Mouse (Mus musculus) erythroid progenitor cell, adult 5-6 weeks (primary cell): ENCODE data around the gene Phlpp1. TPM values are rescaled to one million over a fixed set of nuclear protein-coding genes. Genes with fewer than 3 reads are reported as not detected.

ENCODE experiments used
- ATAC-seq: replicated peaks from 2 replicates; pipeline ENCODE4 v1.8.0; 2016; ENCODE audit warnings: moderate number of reproducible peaks, mild to moderate bottlenecking, moderate TSS enrichment, inconsistent platforms; ENCODE audit not compliant: poor library complexity, low FRiP score, severe bottlenecking
- total RNA-seq, 2 experiments: library from RNA; stranded (forward) in 1 of 2; stranded (reverse) in 1 of 2; fragments of 150-400 nt in 1 of 2; fragments of 186-747, 209-891 nt in 1 of 2; gene quantifications; 2 replicates each; pipeline versions ENCODE4 v1.2.3 to v1.2.4; 2015 to 2017; ENCODE audit warnings: low replicate concordance in 2 of 2

Gene Phlpp1
- total RNA-seq (2015; ENCODE audit: low replicate concordance) (11.5 and 17.6 TPM in 2 replicates), total RNA-seq (2017; ENCODE audit: low replicate concordance) (5.5 and 14.7 TPM in 2 replicates)

DNA sequence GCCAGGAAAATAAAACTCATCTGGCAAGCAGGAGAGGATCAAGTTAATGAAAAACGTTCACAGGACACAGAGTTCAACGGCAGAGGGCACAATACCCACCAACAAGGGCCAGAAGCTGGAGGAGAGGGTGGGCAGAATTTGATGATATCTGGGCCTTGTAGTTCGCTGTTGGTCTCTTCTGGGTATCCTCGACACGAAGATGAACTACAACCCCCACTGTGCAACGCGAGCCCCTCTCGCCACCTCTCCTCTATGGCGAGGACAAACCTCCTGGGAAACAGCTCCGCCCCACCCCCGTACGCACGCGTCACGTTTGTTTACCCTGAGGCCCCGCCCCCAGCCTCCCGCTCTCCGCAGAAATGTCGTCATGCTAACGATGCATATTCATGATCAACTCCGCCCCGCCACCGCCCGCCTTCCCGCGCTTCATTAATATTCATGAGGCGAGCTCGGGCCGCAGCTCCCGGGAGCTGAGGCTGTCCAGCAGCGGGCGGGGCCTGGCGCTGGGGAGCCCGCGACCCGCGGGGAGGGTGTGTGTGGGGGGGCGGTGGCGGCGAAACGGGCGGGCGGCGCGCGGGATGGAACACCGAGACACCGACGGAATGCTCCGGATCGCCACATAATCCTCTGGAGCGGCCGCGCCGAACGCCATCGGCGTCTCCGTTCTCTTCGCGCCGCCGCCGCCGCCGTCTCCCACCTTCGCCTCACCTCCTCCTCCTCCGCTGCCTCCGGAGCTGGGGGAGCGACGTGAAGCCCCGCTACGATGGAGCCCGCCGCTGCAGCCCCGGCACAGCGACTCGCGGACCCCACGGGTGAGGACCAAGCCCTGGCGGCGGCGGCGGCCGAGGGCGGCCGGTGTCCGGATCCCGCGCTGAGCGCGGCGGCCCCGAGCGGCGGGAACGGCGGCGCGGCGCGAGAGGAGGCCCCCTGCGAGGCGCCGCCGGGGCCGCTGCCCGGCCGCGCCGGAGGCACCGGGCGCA is at the start of gene Phlpp1:
Phlpp1 (plus strand) TSS at position 512 of the 980 bp plus-strand sequence.
- ATAC-seq, result peak; percentile 97

DNA sequence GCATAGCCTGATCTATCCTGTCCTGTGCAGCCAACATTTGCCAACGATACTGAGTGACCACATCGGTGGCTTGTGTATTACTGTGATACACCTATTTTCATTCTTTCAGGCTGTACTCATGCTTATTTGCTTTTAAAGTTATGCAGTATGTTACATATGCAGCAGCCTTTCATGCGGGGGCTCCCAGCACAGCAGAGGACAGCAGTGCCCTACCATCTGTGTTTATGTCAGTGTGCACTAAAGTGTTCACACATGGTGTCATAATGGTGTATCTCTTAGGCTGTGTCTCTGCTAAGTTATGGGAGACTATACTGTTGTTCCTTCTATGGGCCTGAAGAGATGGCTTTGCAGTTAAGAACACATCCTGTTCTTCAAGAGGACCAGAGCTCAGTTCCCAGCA is 45.0 kb upstream of the Phlpp1 start:
- no peak for ATAC-seq

DNA sequence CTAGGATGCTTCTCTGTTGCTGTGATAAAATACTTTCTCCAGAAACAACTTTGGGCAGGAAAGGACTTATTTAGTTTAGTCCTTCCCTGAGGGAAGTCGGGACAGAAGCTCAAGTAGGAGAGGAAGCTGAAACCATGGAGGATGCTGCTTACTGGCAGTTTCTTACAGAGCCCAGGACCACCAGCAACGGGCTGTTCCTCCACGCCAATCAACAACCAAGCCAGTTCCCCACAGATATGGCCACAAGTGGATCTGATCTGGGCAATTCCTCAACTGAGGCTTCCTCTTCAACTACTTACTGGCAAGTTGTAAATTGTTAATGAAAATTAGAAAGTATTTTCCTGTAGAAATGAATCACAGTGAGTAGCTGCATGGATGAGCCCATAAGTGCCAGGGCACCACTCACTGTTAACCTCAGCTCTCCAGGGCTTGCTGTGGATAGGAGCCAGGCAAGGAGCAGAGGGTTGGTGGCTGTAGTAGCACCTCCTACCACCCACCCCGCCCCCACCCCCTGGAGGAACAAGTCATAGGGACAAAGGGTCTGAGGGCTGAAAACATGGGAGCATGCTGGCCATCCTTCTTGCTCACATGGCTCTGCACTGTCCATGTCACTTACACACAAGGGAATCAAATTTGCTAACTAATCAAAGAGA is 39.7 kb upstream of the Phlpp1 start:
- no peak for ATAC-seq

DNA sequence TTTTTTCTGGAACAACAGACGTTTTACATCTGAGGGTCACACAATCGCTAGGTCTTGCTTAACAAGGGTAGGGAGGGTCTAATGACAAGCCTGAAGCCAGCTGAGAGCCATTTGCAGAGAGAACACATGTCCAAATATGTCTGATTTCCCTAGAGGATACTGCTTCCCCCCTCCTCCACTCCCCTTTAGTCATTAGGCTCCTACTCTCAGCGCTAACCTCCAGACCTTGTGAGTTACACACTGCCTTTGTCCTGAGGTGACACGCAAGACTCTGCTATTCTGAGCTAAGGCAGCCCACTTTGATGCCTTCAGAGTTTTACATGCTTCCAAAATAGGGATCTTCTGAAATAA is 39.2 kb upstream of the Phlpp1 start:
- ATAC-seq, result no peak

DNA sequence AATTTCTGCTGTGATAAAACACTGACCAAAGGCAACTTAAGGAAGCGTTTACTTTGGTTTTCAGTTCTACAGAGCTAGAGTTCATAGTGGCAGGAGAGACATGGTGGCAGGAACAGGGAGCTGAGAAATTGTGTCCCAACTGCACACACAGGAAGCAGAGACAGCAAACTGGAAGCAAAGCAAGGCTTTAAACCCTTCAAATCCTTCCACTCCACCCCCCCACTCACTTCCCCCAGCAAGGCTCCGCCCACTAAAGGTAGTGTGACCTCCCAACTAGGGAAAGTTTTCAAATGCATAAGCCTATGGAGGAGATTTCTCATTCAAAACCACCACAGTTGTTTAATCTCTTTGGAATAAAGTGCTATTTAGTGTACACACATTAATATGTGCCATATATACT is 32.9 kb upstream of the Phlpp1 start:
- ATAC-seq, result no peak

DNA sequence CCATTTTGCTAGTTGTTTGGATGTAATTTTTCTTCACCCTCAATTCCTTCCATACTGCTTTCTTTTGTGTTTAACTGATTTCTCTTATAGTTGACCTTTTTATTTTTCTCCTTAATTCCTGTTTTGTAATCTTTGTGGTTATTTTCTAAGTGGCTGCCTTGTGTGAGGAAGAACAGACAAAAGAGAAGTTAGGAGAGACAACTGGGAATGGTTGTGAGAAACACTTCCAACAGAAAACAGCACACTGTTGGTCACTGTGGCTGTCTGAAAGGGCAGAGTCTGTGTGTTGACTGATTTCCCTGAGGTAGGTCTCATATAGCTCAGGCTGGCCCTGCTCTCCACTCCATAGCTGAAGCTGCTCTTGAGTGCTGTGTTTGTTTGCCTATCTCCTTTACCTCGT is 32.4 kb upstream of the Phlpp1 start:
- ATAC-seq, result no peak

DNA sequence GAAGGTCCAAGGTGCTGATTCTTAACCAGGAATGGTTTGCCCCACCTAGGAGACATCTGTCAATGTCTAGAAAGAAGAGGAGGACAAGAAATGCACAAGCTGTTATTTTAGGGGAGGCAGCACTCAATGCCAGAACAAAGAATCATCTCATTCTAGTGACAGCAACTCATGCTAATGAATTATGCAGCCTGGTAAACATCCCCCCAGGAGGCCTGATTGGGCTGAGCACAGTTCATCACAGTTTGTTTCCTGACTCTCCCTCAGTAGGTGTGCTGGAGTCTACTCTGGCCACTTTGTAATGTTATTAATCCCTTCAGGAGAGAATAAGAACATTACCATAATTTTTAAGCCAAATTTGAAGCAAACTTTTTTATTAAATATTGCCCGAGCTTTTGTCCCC is 29.5 kb upstream of the Phlpp1 start:
- no peak for ATAC-seq

DNA sequence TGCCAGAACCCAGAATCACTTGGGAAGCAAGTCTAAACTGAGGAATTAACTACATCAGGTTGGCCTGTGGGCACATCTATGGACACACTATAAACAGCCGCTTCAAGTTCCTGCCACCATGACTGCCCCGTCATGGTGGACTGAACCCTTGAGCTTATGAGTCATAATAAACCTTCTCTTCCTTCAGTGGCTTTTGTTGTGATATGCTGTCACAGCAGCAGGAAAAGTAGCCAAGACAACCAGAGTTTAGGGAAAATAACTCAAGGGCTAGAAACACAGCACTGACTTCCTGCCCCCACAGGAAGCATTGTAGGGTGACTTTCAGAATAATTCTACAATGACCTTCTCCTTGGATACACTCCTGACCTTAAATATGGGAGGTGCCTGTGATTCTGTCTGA is 27.0 kb upstream of the Phlpp1 start:
- ATAC-seq, result no peak

DNA sequence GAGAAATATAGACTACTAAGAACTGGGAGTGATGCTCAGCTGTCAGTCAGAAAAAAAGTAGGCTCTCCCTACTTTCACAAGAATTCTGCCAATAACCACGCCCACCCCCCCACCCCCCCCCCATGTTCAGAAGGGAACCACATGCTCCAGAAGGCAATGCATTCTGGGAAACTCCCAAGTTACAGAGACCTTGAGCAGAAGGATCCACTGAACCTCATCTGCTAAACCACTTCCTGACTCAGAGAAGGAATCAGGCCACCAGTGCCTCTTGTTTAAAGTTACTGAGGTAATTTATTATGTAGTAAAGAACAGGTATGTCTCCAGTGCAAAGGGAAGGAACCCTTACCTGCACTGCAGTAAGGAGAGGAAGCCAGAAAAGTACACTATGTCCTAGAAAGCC is 26.5 kb upstream of the Phlpp1 start:
- ATAC-seq, result no peak

DNA sequence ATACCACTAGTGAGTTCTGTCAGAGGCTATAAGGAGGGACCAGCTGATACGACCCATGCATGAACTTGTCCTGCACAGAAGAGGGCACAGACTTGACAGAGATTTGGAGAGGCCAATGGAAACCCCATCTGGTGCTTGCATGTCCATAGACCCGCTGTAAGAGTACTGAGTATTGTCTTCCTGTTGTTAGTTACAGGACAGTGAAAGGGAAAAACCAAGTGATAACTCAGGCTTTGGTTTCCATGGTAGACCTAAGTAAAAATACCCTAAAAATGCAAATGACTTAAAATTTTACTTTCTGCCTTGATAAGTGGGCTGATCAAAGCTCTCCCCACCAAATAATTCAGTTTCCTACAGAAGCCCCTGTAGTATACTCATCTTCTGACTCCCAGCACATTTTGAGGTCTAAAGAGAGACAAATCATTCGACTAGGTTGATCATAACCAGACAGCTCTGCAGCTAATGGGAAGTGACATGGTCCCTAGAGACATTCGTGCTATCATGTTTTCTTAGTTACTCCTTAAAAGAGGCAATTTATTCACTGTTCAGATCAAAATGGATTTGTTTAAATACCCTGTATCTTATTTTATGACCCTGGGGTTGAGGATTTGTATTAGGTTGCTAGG is 25.9 kb upstream of the Phlpp1 start:
- 0 out of 2 replicates have a peak, but pooled peaks have one; percentile 10 for ATAC-seq

DNA sequence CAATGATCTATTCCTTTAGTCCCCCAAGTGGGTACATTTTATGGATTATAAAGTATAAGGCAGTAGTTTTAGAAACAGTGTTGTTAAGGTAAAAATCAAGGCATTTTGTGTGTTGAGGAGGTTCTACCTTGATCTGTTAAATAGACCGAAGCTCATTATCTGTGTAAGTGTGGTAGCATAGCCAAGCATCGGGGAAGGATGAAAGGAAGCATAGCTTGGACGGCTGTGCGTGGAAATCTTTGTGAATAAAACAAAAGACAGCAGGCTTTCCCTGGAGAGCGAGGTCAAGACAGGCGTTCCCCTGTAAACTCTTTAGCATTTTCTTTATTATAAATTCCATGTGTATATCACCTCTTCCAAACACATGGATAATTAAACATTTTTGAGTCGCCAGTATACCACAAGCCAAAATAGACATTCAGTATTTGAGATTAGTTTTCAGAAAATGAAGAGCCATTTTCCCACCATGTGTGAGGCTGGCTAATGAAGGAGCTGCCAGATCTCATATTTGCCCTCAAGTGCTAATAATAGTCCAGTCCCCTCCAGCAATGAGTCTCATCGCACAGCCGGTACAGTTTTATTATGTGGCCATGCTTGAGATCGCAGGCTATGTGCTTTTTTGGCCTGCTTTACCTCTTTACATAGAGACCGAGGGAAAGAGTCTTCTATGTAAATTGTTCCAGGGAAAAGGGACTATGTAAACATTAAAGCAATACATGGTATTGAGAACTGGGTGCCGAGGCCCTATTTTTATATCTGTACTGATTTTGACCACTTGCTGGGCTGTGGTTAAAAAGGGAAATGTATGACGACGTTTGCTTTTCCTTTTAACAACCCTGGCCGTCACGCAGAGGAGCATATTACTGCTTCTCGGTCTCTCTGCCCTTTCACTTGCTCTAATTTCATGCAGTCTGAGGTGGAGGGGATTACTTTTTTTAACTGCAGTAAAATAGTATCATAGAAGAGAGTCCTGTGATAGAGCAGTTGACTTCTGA is 22.9 kb upstream of the Phlpp1 start:
- no peak for ATAC-seq

DNA sequence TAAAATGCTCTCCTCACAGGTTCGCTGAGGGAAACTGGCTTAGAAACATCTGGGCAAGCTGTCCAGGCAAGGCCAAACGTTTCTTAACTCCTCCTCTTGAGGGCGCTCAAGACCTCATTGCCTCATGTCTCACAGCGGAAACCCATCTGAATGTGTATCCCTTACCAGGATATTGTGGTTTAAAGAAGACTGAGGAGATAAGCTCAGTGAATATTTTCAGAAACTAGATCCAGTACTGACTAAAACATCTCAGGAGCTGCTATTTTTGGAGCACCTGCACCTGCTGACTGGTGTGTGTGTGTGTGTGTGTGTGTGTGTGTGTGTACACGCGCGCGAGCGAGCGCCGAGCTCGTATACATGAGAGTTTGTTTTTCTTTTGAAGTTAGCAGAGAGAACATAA is 19.7 kb upstream of the Phlpp1 start:
- no peak for ATAC-seq

DNA sequence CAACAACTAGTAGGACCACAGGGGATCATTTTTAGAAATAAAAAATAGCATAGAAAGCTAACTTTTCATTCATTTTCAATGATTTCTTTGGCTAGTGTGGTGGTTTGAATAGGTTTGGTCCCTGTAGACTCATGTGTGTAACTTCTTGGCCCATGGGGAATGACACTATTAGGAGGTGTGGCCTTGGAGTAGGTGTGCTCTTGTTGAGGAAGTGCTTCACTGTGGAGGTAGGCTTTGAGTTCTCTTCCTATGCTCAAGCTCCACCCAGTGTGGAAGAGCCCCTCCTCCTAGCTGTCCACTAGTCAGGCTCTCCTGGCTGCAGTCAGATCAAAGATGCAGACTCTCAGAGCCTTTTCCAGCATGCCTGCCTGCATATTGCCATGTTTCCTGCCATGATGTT is 18.8 kb upstream of the Phlpp1 start:
- ATAC-seq, result no peak

DNA sequence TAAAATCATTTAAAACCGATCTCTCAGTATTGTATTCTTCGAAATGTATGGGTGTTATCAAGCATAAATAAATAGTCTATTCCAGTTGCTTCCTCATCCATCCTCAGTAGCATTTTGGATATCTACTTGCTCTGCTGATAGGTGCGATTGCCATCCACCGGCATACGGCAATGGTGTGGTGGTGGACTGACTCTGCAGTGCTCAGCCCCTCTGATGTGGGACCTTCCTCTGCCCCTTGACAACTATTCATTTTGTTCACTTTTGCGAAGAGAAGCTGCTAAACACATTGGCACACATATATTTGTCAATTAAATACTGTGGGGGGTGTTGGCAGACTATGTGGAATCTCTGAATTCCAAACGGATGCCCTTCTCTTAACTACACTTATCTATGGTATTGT is 17.0 kb upstream of the Phlpp1 start:
- ATAC-seq, result no peak

DNA sequence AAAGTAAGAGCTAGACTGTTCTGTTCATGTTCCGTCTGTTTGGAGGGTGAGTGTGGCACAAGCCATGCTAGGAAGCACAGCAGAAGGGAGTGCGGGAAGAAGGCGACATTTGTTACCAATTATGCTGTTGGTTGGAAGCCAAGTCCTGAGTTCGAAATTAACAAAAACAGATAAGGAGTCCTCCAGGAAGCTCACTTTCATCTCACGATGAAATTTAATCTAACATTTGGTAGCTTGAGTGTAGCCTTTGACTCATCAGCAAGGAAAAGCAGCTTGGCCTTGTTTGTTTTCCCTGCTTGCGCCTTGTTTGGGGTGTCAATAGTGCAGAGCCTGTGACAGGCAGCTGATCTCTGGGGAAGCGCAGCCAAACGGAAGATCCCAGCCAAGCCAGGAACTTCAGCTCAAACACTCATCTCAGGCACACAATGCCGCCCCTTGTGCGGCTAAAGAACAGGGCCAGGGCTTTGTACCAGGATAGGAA is 16.4 kb upstream of the Phlpp1 start:
- ATAC-seq, result no peak

DNA sequence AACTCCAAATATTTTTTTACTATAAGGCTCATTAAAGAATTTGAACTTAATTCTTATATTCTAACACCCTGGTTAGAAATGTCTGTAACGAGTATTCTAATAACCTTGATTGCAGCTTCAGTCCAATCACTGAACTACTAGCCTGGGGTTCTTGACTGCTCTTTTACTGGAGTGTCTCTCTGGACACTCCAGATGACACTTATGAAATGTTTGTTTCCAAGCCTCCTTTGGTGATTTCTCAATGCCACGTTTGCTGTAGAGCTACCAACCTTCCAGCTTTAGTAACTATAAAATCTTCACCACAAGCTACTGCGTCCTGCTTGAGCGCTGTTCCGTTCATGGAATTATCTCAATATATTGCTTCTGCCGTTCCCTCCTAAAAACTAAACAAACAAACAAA is 15.8 kb upstream of the Phlpp1 start:
- no peak for ATAC-seq

DNA sequence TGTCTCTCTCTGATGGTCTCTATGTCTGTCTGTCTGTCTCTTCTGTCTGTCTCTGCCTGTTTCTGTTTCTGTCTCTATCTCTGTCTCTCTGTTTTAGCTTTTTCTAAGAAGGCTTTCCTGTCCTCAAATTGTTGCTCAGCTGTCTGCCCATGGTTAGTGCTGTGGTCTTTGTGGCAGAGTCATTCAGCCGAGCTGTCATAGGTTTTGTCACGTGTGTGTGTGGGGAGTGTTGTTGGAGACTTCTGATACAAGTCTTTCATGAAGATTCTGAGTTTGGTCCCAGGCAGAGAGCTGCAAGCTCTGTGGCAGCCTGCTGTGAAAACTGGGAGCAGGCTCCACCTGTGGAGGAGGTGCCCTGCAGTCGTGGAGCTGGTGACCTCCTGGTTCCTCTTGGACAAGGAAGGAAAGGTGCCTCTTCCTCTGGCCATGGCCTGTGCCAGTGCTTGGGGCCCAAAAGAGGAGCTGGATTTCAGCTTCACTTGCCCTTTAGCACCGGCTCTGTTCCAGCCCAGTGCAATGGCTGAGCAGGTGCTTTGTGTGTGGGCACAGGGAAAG is 13.5 kb upstream of the Phlpp1 start:
- ATAC-seq, result no peak

DNA sequence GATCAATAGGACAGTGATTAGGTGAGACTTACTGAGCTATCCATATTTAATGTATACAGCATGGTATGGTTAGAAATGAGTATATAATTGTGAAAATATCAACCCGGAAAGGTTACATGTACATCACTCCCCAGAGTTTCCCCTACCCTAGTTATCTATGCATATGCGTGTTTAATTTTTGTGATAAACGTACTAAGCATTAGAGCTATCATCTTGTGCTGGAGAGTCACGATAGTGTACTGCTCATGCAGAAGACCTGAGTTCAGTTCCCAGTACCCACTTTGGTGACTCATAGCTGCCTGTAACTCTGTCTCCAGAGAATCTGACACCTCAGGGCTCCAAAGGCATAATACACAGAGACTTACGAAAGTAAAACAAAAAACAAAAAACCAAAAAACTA is 11.9 kb upstream of the Phlpp1 start:
- ATAC-seq, result no peak

DNA sequence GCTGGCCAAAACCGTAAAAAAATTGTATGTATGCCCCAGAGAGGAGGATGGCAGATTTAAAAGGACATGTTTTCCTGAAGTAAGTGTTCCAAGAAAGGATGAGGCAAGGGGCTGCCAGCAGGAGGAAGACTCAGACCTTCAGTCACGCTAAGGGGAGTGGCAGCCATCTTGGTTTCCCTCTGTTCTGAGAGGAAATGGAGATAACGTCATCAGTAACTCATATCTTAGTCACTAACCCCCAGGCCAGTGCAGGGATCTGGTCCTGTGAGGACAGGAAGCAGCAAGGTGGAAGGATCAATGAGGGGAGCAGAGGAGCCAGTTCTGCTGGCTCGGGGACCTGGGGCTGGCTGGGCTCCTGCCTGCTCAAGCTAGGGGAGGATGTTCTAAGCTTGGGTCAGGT is 10.6 kb upstream of the Phlpp1 start:
- no peak for ATAC-seq
